Mouse (Mus musculus) liver, postnatal 0 days (tissue): Measurements from ENCODE around the gene Stx1b.

Experiments used
- CTCF ChIP-seq: sonication (generic); IDR thresholded peaks from 2 replicates; pipeline ENCODE4 v1.5.1; 2016; ENCODE audit warnings: antibody characterized with exemption, low read depth
- EP300 ChIP-seq: IDR thresholded peaks from 2 replicates; pipeline ENCODE4 v1.6.1; 2016; ENCODE audit warnings: antibody characterized with exemption, low read depth, mild to moderate bottlenecking

DNA sequence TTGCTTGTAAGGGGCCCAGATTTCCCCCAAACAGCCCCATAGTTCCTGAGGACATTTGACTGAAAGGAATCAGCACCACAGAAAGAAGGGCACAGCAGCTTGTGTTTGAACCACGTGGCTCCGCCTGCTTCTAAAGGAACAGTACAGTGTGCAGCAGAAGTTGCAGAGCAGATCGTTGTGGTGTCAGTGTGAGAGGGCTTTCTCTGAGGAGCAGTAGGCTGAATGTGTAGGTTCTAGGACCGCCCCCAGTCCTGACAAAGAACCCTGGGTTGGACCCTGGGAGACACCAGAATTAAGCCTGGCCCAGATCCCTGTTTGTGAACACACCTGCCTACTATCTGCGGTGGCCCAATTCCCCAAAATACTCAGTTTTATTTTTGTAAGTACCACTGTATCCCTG is 53.1 kb downstream of the Stx1b start:
- TF ChIP-seq CTCF (no peak), EP300 (no peak)
